Comparison of ENCODE assay signal across 8 mouse cellular contexts in genomic region chr1:88839977-88840628, GRCm38 (mm10).
A peak's percentile ranks its signal among the peaks of the same experiment; 100 is the strongest.
DNase-seq lines count a peak whose midpoint lies in the region; ATAC-seq and TF ChIP-seq lines count a peak whose summit lies in the region.
"Had no signal": no experiment of that assay in that cellular context is flagged by ENCODE, and none has a peak within 500 bp of the region (broad histone marks: within the 10 kb centered on the region; RNA-seq: fewer than 3 reads in every experiment).

No protein-coding gene starts in this region.

- H3K4me1 ChIP-seq in hindbrain, embryonic 14.5 days (replicated peaks; ENCODE audit: control insufficient read depth, insufficient read depth, low read length): peaks cover 10% of the 10 kb centered on the region; the same call in 1 of the 2 replicates
- H3K4me1 ChIP-seq in midbrain, postnatal 0 days (ENCODE audit: insufficient read depth, low read length): no peaks in the 10 kb centered on the region
- no peaks in the 10 kb centered on the region; the same call in 1 of the 2 replicates for H3K4me1 ChIP-seq in intestine, embryonic 15.5 days (replicated peaks)

- ATAC-seq in hindbrain, embryonic 14.5 days (ENCODE audit: low FRiP score): peak; percentile 86
- ATAC-seq in midbrain, postnatal 0 days (ENCODE audit: low FRiP score): peak; percentile 66; the same call in 1 of the 2 replicates
- no peak for ATAC-seq in intestine, embryonic 15.5 days
- no peak for ATAC-seq in erythroblast, adult 5-6 weeks (replicated peaks; ENCODE audit: low FRiP score, poor library complexity, severe bottlenecking)

- TF ChIP-seq CTCF in midbrain, postnatal 0 days (IDR thresholded peaks at IDR 0.05): no peak

- H3K27ac ChIP-seq in hindbrain, embryonic 14.5 days: peak overlapping the region; percentile 75
- 0 out of 2 replicates have a peak overlapping the region, but pooled peaks have one; percentile 0 for H3K27ac ChIP-seq in midbrain, postnatal 0 days (ENCODE audit: low read depth, low read length)
- no peak overlapping the region for H3K27ac ChIP-seq in intestine, embryonic 15.5 days

- H3K4me3 ChIP-seq in hindbrain, embryonic 14.5 days (replicated peaks; ENCODE audit: low read length): no peak overlapping the region
- no peak overlapping the region for H3K4me3 ChIP-seq in midbrain, postnatal 0 days (ENCODE audit: low read depth, low read length)
- H3K4me3 ChIP-seq in intestine, embryonic 15.5 days (replicated peaks): no peak overlapping the region

- no peaks in the 10 kb centered on the region for H3K27me3 ChIP-seq in hindbrain, embryonic 14.5 days (ENCODE audit: control insufficient read depth, insufficient read depth, low read length)
- no peaks in the 10 kb centered on the region for H3K27me3 ChIP-seq in midbrain, postnatal 0 days (ENCODE audit: insufficient read depth, low read length)
- H3K27me3 ChIP-seq in intestine, embryonic 15.5 days (replicated peaks): no peaks in the 10 kb centered on the region

- H3K36me3 ChIP-seq in hindbrain, embryonic 14.5 days (replicated peaks; ENCODE audit: control insufficient read depth, insufficient read depth): no peaks in the 10 kb centered on the region
- no peaks in the 10 kb centered on the region for H3K36me3 ChIP-seq in midbrain, postnatal 0 days (ENCODE audit: insufficient read depth, low read length)
- no peaks in the 10 kb centered on the region for H3K36me3 ChIP-seq in intestine, embryonic 15.5 days

- peak; percentile 44 for DNase-seq in cerebellum, adult 11 months
- peak; percentile 78 for DNase-seq in embryo, embryonic 10.5 days (ENCODE audit: low spot score)
- DNase-seq in hindbrain, embryonic 14.5 days (ENCODE audit: low spot score): peak; percentile 44
- DNase-seq in midbrain, postnatal 0 days (ENCODE audit: low spot score): peak; percentile 72
- no peak for DNase-seq in spleen, postnatal 14 days (ENCODE audit: low spot score in 2 of 2)
- DNase-seq: gastrocnemius, postnatal 25 days had no signal

- 14% methylated on average over 9 of the region's 9 CpGs for WGBS in hindbrain, embryonic 14.5 days
- WGBS in midbrain, postnatal 0 days: 21% methylated on average over 9 of the region's 9 CpGs
- WGBS in intestine, embryonic 15.5 days: 60% methylated on average over 9 of the region's 9 CpGs

- H3K4me2 ChIP-seq in hindbrain, embryonic 14.5 days (replicated peaks): no peak overlapping the region
- H3K4me2 ChIP-seq in midbrain, postnatal 0 days (ENCODE audit: low read depth, low read length, poor library complexity, severe bottlenecking): no peak overlapping the region
- H3K4me2 ChIP-seq in intestine, embryonic 15.5 days (replicated peaks): no peak overlapping the region

- H3K9me3 ChIP-seq in hindbrain, embryonic 14.5 days (ENCODE audit: control insufficient read depth, low read length): no peaks in the 10 kb centered on the region
- no peaks in the 10 kb centered on the region for H3K9me3 ChIP-seq in midbrain, postnatal 0 days (ENCODE audit: low read length)
- no peaks in the 10 kb centered on the region for H3K9me3 ChIP-seq in intestine, embryonic 15.5 days

- no peak overlapping the region for H3K9ac ChIP-seq in hindbrain, embryonic 14.5 days
- H3K9ac ChIP-seq in midbrain, postnatal 0 days (replicated peaks; ENCODE audit: low read length, poor library complexity, severe bottlenecking): no peak overlapping the region
- no peak overlapping the region for H3K9ac ChIP-seq in intestine, embryonic 15.5 days

Comparison
In these comparisons a context has a peak if more than half of its experiments do, and no peak if none do; other contexts are left out.
1. DNase-seq: peak in cerebellum, adult 11 months (single experiment), embryo, embryonic 10.5 days (single experiment), hindbrain, embryonic 14.5 days (single experiment) and midbrain, postnatal 0 days (single experiment); none in spleen, postnatal 14 days (0 of 2).
2. ATAC-seq: peak in hindbrain, embryonic 14.5 days (single experiment) and midbrain, postnatal 0 days (single experiment); none in intestine, embryonic 15.5 days (single experiment) and erythroblast, adult 5-6 weeks (single experiment).